Mouse (Mus musculus) heart, postnatal 0 days (tissue): ENCODE measurements around the gene Akirin2.

Source experiments
- CTCF ChIP-seq: IDR thresholded peaks from 2 replicates; pipeline ENCODE4 v1.5.1; 2016; ENCODE audit warnings: antibody characterized with exemption, control low read depth, low read depth
- EP300 ChIP-seq: IDR thresholded peaks from 2 replicates; pipeline ENCODE4 v1.6.1; 2016; ENCODE audit warnings: antibody characterized with exemption, low read depth

DNA sequence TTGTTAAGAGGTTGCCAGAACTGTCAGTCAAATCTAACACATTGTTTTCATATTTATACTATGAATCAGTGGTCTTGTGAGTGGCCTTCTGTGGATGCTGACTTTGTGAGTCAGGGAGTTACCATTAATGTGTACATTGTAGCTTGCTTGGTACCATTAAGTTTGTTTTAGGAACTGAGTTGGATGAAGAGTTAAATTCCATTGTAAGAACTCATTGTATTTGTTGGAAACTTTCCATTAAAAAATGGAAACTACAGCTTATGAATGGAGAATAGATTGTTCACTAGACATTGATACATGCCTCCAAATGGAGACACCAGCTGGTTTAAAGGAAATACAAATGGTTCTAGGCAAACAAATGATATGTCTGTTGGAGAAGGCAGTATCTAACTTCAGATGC, 5.4 kb downstream of the Akirin2 start:
- TF ChIP-seq EP300 (no peak), CTCF (no peak)
